Mouse (Mus musculus) c-Kit-positive CD71-positive TER-119-positive erythroid progenitor cells, embryonic 14.5 days (primary cell): ENCODE data around the gene Slc28a3.
A peak's percentile ranks its signal among the peaks of the same experiment; 100 is the strongest.

Experiments
- DNase-seq: peaks from one replicate; pipeline ENCODE4 v3.0.0-alpha.2; 2013; ENCODE audit warnings: low spot score

The Slc28a3 gene

DNA sequence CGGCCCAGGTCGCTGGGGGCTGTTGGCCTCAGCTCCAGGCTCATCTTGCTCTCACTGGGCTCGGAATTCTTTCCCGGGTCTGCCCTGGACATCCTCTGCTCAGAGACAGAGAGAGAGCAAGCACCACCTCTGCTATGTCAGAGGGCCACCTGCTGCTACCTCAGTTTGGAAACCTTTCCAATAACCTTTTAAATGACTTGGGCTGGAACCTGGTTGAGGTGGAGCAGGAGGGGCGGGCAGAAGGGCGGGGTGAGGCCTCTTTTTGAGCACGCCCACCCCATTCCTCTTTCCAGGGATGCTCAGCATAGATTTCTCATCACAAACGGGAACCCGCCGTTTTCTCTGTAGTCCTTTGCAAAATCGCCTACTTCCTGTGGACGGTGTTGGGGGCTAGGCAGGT, at the start of gene Slc28a3:
Gene Slc28a3 (minus strand): TSS at position 162 of the 400 bp plus-strand sequence.
- DNase-seq, result no peak

GRCm38 (mm10) chr13:58657987-58658386, 47.3 kb upstream of the Slc28a3 start:
- DNase-seq, result no peak

DNA sequence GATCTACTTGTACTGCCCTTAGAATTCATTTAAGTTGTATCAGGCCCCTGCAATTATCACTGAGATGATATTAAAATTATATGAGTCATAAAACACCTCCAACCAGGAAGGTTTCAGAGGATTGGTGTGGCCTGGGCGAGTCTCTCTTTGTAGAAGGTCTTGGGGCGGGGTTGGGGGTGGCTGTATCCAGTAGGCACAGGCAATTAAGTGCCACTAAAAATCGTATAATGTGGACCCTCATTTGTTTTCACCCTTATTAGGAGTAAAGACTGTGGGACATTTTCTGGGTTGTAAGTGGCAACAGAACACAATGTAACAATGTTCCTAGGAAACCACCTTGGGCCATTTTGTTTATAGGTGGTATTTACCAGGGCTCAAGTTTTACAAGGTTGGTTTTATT, 46.2 kb upstream of the Slc28a3 start:
- no peak for DNase-seq

DNA sequence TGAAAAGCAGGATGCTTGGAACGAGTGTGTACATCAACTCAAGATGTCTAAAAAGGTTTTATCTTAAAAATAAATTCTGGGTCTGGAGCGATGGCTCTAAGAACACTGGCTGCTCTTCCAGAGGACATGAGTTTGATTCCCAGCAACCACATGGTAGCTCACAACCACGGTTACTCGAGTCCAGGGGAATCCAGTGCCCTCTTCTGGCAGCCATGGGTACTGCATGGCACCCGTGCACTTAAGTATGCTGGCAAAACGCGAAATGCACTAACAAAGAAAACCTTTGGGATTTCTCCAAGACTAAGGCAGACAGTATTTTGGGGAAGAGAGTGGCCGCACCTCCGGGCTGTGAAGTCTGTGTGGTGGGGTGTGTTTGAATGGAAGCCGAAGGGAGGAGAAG, 44.9 kb upstream of the Slc28a3 start:
- DNase-seq, result no peak

- no peak for DNase-seq
These were observed 29.7 kb upstream of the Slc28a3 start for GRCm38 (mm10) chr13:58640330-58640729.

DNA sequence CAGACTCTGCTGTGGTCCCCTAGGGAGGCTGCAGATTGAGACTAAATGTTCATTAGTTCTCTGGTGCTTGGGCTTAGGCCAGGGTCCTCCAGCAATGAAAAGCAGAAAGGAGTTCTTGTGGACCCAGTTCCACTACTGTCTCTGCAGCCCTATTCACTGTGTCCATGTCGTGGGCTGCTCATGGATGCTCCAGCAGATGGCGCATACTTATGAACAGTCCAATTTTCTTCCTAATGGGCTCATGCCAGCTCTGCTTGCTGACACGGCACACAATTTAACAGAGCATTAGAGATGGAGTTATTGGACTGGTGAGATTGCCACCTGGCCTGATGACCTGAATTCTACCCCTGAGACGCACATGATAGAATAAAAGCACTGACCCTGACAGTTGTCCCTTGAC, 28.3 kb upstream of the Slc28a3 start:
- DNase-seq, result no peak

DNA sequence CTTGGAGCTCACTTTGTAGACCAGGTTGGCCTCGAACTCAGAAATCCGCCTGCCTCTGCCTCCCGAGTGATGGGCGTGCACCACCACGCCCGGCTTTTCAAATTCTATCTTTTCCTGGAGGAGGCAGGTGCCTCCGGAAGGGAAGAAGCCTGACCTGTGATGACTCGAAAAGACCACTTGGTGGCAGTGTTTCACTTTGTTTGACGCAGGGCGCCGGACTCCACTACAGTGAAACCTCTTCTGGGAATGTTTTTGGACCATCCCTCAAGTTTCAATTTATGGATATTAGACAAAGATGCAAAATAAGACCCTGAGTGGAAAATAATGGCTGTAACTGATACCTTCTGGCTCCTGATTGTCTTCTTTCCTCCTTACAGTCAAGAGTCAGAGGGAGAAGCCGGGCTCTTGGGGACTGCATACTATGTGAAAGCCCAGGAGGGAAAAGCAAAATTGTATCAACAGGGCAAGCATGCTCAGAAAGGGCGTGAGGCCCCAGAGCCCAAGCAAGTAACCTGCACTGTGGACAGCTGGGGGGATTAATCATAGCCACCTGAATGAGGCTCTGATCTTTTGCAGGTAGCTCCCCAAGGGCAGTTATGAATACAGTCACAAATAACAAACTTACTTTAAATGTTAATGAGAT, 26.8 kb upstream of the Slc28a3 start:
- peak; percentile 25 for DNase-seq

GRCm38 (mm10) chr13:58633887-58634286, 23.2 kb upstream of the Slc28a3 start:
- no peak for DNase-seq

- no peak for DNase-seq
These were observed 20.1 kb upstream of the Slc28a3 start for GRCm38 (mm10) chr13:58630756-58631155.

DNA sequence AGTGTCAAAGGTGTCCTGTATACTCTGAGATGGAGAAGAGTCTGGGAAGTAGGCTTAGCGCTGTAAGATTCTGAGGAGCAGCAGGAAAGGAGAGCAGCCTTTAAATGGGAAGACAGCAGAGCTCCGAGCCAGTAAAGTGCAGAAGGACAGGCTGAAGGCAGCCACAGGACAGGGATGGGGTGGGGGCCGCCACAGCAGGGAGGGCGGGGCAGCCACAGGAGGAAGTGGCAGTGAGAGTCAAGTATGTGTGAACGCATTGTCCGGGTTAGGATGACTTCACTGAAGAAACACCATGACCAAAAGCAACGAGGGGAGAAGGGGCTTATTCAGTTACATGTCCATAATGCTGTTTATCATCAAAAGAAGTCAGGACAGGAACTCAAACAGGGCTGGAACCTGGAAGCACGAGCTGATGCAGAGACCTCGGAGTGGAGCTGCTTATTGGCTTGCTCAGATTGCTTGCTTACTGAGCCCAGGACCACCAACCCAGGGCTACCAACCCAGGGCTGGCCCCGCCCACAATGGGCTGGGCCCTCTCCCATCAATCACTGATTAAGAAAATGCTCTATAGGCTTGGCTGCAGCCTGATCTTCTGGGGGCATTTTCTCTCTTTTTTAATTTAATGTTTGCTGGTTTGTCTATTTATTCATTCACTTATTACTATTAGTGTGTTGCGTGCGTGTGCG, 18.8 kb upstream of the Slc28a3 start:
- no peak for DNase-seq

DNA sequence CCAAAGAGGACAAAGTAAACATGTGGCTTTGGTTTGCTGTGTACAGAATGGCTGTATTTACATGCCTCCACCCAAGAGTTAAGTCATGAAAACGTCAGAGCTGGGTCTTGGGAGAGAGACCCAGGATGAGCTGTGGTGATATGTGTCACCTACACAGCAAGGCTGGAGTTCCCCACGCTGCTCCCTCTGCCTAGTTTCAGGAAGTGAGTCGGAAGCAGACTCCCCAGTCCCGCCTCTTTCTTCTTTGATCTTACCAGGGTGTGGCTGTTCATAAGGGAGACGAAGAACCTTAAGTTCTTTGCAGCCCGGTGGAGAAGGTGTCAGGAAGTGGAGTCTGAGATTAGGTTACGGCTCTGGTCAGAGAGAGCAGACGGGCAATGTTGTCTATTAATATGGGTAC, 12.0 kb upstream of the Slc28a3 start:
- DNase-seq, result no peak

DNA sequence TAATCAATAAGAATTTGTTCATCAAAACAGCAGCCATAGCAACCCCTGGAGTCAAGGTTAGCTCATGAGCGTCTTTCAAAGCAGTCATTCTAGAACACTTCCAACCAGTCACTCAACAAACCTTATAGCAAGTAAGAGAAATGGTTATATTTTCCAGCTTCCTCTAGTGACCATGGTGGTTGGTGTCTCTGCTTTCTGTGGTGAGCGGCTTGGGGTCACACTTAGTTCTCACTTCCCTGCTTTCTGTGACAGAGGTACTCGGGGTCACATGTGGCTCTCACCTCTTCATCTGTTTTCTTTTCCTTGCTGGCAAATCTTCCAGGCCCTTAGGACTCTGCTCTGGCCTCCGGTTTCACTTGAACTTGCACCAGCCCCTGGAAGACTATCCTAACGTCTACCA, 8.6 kb upstream of the Slc28a3 start:
- DNase-seq, result no peak

DNA sequence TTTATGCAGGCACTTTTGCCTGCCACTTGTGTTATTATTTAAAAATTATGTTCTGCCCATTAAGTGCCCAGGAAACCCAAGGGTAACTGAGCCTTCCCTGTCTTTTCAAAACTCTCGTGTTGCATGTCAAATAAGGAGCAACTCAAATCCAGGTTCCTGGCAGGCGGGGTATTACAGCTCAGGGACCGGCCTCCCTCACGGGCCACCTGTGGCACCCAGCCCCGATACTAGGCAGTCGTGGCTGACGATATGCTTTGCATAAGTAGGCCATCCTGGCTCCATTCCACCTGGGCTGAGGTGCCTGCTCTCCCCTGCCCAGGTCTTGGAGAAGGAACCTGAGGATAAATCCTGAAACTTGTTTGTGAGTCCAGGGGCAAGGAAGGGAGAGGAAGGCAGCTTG, 618 bp downstream of the Slc28a3 start:
- no peak for DNase-seq

GRCm38 (mm10) chr13:58601201-58601855, 9.3 kb downstream of the Slc28a3 start:
- no peak for DNase-seq

GRCm38 (mm10) chr13:58598578-58598977, 12.1 kb downstream of the Slc28a3 start:
- DNase-seq, result no peak

- no peak for DNase-seq
These were observed 17.5 kb downstream of the Slc28a3 start for GRCm38 (mm10) chr13:58593129-58593528.

DNA sequence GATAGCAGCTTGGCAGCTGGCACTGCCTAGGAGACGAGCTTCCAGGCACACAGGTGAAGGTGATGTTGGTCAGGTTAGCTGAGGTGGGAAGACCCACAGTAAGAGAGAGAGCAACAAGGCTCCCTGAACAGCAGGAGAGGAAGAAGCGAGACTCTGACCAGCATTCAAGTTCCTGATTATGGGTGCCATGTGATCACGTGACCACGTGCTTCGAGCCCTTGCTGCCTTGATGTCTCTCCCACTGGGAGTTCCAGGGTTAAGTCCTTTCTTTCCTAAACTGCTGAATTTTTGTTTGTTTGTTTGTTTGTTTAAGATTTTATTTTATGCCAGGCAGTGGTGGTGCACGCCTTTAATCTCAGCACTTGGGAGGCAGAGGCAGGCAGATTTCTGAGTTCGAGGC, 18.8 kb downstream of the Slc28a3 start:
- no peak for DNase-seq

GRCm38 (mm10) chr13:58590630-58591029, 20.0 kb downstream of the Slc28a3 start:
- peak; percentile 17 for DNase-seq

- DNase-seq, result peak; percentile 49
These were observed 21.2 kb downstream of the Slc28a3 start for GRCm38 (mm10) chr13:58589517-58589858.

DNA sequence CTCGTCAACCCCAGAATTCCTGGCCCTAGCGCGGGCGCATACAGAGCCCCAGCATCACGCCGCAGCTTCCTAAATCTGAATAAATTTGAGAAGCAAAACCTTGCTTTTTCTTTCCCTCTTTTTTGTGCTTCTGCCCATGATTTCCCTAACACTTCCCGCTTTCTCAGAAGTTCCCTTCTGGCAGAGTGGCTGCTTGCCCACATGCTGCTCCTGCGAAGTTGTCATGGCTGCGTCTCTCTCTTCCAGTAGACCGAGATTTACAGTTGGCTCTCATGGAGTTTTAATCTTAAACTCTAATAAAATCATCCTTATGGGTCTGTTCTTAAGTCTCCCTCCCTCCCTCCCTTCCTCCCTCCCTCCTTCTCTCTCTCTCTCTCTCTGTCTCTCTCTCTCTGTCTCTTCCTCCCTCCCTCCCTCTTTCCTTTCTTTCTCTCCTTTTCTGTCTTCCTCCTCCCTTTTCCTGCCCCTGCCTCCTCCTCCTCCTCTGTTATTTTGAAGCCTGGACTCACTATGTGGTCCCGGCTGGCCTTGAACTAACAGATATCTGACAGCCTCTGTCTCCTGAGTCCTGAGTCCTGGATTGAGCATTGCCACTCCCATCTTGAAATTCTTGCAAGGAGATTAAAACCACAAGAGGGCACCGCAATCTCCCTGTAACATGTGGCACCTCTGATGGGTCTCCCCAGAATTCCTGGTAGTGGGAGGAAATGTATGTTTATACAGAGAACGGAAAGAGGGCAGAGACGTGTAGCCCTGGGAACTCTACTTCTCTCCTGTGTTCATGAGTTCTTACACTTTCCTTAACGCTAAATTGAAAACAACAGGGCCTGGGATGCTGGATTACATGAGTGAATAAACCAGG, 21.8 kb downstream of the Slc28a3 start:
- no peak for DNase-seq

DNA sequence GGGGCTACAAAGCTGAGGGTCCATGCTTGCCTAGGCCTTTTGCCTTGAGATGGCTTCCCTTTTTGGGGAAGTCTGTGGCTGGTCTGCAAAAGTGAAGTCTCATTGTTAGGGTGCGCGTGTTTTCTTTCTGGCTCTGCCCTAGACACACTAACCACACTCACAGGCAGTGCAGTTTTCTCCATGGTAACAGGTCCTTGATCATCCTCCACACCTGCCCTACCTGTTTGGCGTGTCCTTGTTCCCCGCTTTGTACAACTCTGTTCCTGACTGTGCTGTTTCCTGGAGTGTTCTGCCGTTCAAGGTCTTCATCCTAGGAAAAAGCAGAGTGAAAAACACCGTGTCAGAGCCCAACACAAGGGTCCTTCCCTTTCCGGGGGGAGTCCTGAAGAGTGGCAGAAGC, 22.7 kb downstream of the Slc28a3 start:
- no peak for DNase-seq

- no peak for DNase-seq
These were observed 44.5 kb downstream of the Slc28a3 start for GRCm38 (mm10) chr13:58566181-58566580.
